Mouse (Mus musculus): ENCODE measurements around the gene Hist1h3c.
"Not testable (repeated sequence)": the region's sequence is repeated elsewhere in the genome, so short reads cannot be mapped to it uniquely, and the experiment has no call there.

DNA sequence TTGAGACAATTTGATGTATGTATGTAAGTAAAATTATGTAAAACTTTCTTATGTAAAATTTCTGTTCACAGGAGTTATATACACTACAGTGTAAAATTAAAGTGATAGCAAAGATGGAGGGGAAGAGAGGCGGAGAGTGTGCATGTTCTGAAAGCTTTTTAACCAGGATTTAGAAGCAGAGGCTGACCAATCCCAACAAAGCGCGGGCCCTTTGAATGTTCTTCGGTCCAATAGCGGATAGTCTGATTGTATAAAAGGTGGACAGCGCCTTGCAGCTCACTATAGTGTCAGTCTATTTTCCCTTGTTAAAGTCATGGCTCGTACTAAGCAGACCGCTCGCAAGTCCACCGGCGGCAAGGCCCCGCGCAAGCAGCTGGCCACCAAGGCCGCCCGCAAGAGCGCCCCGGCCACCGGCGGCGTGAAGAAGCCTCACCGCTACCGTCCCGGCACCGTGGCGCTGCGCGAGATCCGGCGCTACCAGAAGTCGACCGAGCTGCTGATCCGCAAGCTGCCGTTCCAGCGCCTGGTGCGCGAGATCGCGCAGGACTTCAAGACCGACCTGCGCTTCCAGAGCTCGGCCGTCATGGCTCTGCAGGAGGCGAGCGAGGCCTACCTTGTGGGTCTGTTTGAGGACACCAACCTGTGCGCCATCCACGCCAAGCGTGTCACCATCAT is 6.8 kb upstream of the Hist1h3c start, which contains the start of gene Hist1h3b:
- TF ChIP-seq CTCF, POLR2A (IDR thresholded peaks at IDR 0.05; ENCODE audit: extremely low read depth, insufficient read depth, low read length): not testable (repeated sequence)

Data from cortical plate, adult 2 months (tissue).